Mouse (Mus musculus): Measurements from ENCODE around the gene Krba1.

Gene Krba1

DNA sequence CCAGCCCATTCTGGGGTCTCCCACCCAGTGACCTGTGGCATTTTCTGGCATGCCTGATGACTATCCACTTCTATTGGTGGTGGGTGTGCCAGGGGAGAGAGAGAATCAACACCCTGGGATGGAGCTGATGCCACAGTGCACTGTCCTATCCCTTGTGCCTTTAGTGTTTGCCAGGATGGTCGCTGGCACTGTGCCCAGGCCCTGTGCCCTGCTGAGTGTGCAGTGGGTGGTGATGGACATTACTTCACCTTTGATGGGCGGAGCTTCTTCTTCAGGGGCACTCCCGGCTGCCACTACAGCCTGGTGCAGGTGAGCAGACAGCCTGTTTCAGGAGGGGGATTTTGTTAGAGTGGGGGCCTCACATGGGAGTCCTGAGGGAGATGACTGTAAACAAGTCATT, 57.4 kb downstream of the Krba1 start:
- no peak for DNase-seq

DNA sequence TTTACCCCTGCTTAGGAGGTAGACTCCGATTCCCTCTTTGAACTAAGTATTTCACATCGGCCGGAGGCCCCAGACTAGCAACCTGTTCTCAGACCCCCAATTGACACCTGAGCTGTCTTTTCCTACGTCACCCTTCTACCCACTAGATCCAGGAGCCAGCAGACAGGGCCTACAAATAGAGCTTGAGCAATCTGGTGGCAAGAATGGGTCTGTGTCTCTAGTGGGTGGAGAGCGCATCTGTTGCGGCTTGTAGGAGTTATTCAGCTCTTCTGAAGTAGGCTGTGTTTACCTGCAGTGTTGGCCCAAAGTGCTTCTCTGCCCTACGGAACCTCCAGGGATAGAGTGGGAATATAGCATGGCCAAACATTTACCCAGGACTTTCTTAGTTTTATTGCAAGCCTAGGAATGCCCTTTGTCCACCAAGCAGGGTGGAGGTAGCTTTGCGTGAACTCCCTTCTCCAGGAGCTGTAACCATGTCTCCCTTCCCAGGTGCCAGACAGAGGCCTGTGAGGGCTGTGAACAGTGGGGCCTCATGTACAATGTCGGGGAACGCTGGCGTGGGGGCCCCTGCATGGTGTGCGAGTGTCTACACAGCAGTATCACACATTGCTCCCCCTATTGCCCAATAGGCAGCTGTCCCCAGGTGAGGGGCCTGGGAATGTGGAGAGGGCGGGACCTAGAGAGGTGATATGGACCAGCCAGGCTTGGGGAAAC, 69.7 kb downstream of the Krba1 start:
- DNase-seq = no peak

DNA sequence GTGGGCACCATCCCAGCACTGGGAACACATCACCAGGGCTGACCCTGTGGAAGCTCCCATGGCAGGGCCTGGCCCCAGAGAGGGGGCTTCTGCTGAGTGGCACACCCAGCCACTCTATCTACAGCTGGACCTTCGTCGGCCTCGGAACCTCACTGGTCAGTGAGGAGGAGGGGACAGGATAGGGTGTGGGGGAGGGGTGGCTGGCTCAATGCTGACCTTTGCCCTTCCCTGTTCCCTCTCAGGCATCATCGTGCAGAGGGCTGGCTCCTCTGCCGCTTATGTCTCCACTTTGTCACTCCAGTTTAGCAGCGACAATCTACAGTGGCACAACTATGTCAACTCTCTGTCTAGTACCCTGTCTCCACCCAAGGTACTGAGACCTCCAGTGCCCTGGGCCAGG, 71.3 kb downstream of the Krba1 start:
- DNase-seq = no peak

DNA sequence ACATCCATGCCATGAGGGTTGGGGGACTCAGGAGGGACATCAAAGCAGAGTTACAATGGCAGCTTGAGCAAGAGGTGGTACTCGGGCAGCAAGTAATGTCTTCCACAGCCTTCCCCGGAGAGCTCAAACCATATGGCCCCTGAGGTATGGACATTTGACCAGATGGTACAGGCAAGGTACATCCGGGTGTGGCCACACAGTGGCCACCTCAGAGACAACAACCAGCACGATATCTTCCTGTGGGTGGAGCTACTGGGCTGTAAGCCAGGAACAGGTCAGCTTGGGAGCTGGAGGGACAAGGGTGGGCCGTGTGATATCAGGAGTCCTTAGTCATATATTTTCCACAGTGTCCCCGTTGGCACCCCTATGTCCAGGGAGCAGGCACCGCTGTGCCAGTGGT, 72.1 kb downstream of the Krba1 start:
- no peak for DNase-seq

Measured in lung, postnatal 36 days (tissue).